Mouse (Mus musculus) limb, embryonic 14.5 days (tissue): ENCODE results near the gene Dpf1. TPM values are rescaled to one million over a fixed set of nuclear protein-coding genes. Genes with fewer than 3 reads are reported as not detected.

Experiments
- ATAC-seq: fragments of 200-750 bp; cut with Nextera tagmentation; 2 replicates; pipeline ENCODE4 v1.8.0; 2017; ENCODE audit warnings: low read depth, moderate number of reproducible peaks, moderate TSS enrichment; ENCODE audit not compliant: low FRiP score
- DNase-seq: peaks from one replicate; pipeline ENCODE4 v3.0.0-alpha.2; 2015; ENCODE audit warnings: low spot score
- H3K27ac ChIP-seq: fragments of 300-500 bp; sonication (generic); replicated peaks from 2 replicates; pipeline ENCODE4 v1.5.1; 2014; ENCODE audit warnings: low read depth, mild to moderate bottlenecking, low read length, moderate library complexity, mixed read lengths
- H3K27me3 ChIP-seq: fragments of 300-500 bp; sonication (generic); 2 replicates; pipeline ENCODE4 v1.6.1; 2014; ENCODE audit warnings: low read length, mixed read lengths; ENCODE audit not compliant: control insufficient read depth, insufficient read depth
- H3K36me3 ChIP-seq: fragments of 300-500 bp; sonication (generic); 2 replicates; pipeline ENCODE4 v1.6.1; 2014; ENCODE audit warnings: mild to moderate bottlenecking, low read length, moderate library complexity, mixed read lengths; ENCODE audit not compliant: control insufficient read depth, insufficient read depth
- H3K4me1 ChIP-seq: fragments of 300-500 bp; sonication (generic); 2 replicates; pipeline ENCODE4 v1.6.1; 2014; ENCODE audit warnings: antibody characterized with exemption, low read length, mixed read lengths; ENCODE audit not compliant: control insufficient read depth, insufficient read depth
- H3K4me2 ChIP-seq: fragments of 300-500 bp; sonication (generic); replicated peaks from 2 replicates; pipeline ENCODE4 v1.6.1; 2014; ENCODE audit warnings: low read depth, mild to moderate bottlenecking, low read length, moderate library complexity; ENCODE audit not compliant: severe bottlenecking
- H3K4me3 ChIP-seq: fragments of 300-500 bp; sonication (generic); replicated peaks from 2 replicates; pipeline ENCODE4 v1.5.1; 2014; ENCODE audit warnings: low read length
- H3K9ac ChIP-seq: fragments of 300-500 bp; sonication (generic); 2 replicates; pipeline ENCODE4 v1.6.1; 2014; ENCODE audit warnings: mild to moderate bottlenecking, low read depth, low read length, moderate library complexity; ENCODE audit not compliant: severe bottlenecking
- H3K9me3 ChIP-seq: fragments of 300-500 bp; sonication (generic); 2 replicates; pipeline ENCODE4 v1.6.1; 2016; ENCODE audit warnings: low read length; ENCODE audit not compliant: control insufficient read depth
- POLR2A ChIP-seq: fragments of 200-500 bp; IDR thresholded peaks from 2 replicates; pipeline ENCODE4 v1.8.0; 2012; ENCODE audit warnings: inconsistent platforms, mild to moderate bottlenecking, moderate library complexity, borderline replicate concordance; ENCODE audit not compliant: insufficient read depth, insufficient read length; ENCODE audit errors: extremely low read depth
- WGBS: fragments of 180-500 bp; shearing (Covaris S2); extraction: QIAGEN DNeasy Blood & Tissue Kit; methylation state at CpG from one replicate; pipeline ENCODE4 v1.1.7; 2014; 5-methylcytosine and 5-hydroxymethylcytosine counted together
- polyA plus RNA-seq, 2 experiments: library from polyadenylated mRNA; depleted of rRNA in 1 of 2; stranded (reverse) in 1 of 2; unstranded in 1 of 2; fragments of >200 nt; fragmentation: Nextera tagmentation in 1 of 2; extraction: Ambion mirVana in 1 of 2; gene quantifications; 2 replicates each; pipeline versions ENCODE4 v1.2.1 to v1.2.3; 2012 to 2014

Dpf1 gene
- polyA plus RNA-seq, 2 experiments = 10.7 to 13.2 TPM

GRCm38 (mm10) chr7:29296998-29297397 is 6.8 kb upstream of the Dpf1 start:
- WGBS = 10% methylated on average over 10 of the region's 10 CpGs
- no peak overlapping the region for H3K27ac ChIP-seq

DNA sequence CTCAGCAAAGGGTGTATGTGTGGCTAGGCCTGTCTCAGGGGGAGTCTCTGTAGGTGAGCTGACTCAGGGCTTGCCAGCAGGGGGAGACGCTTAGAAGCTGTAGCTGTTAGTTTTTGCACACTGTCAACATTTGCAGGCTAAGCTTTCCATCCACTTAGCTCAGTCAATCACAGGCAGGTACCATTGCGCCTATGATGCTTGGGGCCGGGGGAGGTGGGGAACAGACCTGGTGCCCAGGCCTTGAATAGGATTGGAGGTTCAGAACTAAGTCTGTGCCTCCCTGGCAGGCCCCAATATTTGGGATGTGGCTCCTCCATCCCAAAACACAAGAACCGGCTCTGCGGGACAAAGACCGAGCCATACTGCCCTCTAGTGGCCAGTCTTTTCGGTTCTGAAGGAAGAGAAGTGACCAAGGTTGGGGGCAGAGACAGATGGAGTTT is 2.6 kb upstream of the Dpf1 start:
- Histone ChIP-seq H3K4me2 (peak overlapping the region; percentile 35; the same call in 1 of the 2 replicates), H3K27ac (no peak overlapping the region), H3K9ac (no peak overlapping the region), H3K27me3 (peaks cover 7% of the 10 kb centered on the region; the same call in 1 of the 2 replicates), H3K36me3 (no peaks in the 10 kb centered on the region), H3K9me3 (no peaks in the 10 kb centered on the region), H3K4me1 (peaks cover 18% of the 10 kb centered on the region; the same call in 1 of the 2 replicates), H3K4me3 (no peak overlapping the region)
- ATAC-seq (0 out of 2 replicates have a peak, but pooled peaks have one; percentile 10), DNase-seq (peak; percentile 85)
- TF ChIP-seq POLR2A = no peak
- 2% methylated on average over 7 of the region's 7 CpGs for WGBS

More at GRCm38 (mm10) chr7:29296998-29297397, 6.8 kb upstream of the Dpf1 start:
- H3K27me3 ChIP-seq = no peaks in the 10 kb centered on the region
- no peak overlapping the region for H3K9ac ChIP-seq
- no peaks in the 10 kb centered on the region for H3K9me3 ChIP-seq
- no peak for TF ChIP-seq POLR2A
- H3K4me1 ChIP-seq = peaks cover 15% of the 10 kb centered on the region
- DNase-seq (peak; percentile 82), ATAC-seq (no peak)
- H3K4me3 ChIP-seq = no peak overlapping the region
- no peaks in the 10 kb centered on the region for H3K36me3 ChIP-seq
- H3K4me2 ChIP-seq = peak overlapping the region; percentile 29; the same call in 1 of the 2 replicates

DNA sequence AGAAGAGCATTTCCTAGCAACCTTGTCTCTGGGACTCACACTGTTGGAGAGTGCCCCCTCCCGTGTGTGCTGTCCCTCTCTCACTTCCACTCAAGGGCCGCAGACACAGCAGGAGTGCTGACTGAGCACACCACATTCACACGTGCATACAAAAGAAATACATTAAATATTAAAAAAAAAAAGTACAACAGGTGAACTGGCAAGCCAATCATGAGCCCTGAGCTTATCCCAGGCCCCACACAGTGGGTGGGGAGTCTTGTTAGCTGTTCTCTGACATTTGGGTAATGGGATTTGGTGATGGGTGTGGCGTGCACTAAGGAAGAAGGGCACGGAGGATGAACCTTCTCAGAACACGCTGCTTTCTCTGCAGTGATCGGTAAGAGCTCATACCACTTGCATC is 1.1 kb upstream of the Dpf1 start:
- 71% methylated on average over 7 of the region's 7 CpGs for WGBS
- Histone ChIP-seq H3K9ac (no peak overlapping the region), H3K4me1 (peaks cover 23% of the 10 kb centered on the region), H3K36me3 (no peaks in the 10 kb centered on the region), H3K4me3 (no peak overlapping the region), H3K4me2 (no peak overlapping the region), H3K27ac (no peak overlapping the region), H3K9me3 (no peaks in the 10 kb centered on the region), H3K27me3 (peaks cover 7% of the 10 kb centered on the region; the same call in 1 of the 2 replicates)
- no peak for TF ChIP-seq POLR2A
- no peak for DNase-seq
- ATAC-seq = no peak

DNA sequence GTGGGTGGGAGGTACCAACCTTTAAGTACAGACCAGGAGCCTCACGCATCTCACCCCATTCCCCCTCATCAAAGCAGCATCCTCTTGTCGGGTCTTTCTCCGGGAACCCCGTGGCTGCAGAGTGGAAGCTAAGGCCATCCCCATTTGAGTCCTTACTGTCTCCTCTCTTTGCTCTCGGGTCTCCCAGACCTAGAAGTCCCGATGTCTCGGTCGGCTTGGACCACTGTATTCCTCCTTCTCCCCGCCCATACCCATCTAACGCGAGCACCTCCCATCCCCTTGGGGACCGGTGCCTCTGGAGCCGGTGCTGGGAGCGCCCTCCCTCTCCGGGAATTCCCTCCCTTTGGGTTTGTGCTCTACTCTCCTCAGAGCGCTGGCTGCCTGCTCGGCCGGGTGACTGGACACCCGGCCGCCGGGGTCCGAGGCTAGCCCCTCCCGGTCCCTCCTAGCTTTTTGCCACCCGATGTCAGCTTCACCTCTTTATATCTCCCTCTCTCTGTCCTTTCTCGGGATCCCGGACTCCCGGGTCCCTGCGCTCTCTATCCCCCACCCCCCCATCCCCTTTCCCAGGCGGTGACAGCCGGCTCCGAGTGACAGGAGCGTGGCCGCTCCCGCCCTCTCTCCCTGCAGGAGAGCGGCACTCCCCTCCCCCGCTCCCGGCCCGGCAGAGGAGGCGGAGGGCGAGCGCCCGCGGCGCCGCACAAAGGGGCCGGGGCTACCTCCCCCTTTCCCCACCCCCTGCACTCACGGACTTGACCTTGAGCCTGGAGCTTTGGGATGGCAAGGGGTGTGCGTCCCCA is 912 bp downstream of the Dpf1 start:
- Histone ChIP-seq H3K4me3 (peak overlapping the region; percentile 53), H3K36me3 (no peaks in the 10 kb centered on the region), H3K9me3 (no peaks in the 10 kb centered on the region), H3K4me1 (peaks cover 39% of the 10 kb centered on the region), H3K27me3 (peaks cover 7% of the 10 kb centered on the region; the same call in 1 of the 2 replicates), H3K4me2 (peak overlapping the region; percentile 100), H3K27ac (no peak overlapping the region), H3K9ac (peak overlapping the region; percentile 52)
- ATAC-seq (no peak), DNase-seq (no peak)
- 1% methylated on average over 34 of the region's 48 CpGs for WGBS
- no peak for TF ChIP-seq POLR2A

DNA sequence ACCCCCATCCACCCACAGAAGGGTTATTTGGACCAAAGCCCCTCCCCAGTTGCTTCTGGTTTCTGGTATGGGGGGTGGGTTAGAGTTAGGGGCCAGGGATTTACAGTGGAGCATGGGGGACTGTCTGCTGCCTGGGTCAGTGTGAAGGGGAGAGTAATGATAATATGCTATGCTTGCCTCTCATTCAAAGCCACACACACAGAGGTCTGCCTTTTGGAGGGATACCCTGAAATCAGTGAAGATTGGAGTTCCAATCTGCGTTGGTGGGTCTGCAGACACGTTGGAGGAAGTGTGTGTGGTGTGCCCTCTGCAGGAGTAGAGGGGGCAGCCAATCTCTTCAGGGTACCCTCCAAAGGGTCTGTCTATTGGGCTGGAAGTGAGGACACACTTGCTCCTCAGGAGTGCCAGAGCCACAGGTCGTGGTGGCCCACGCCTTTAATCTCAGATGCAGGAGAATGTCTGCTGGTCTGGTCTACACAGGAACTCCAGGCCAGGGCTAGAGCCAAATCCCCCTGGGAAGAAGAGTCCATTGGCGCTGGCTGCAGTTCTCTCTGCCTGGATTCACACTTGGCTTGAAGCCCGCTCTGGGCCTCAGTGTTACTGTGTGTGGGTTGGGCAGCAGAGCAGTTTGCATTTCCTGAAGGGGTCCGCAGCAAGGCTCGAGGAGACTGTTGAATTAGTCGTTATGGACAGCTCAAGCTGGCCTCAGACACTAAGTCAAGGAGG is 1.7 kb downstream of the Dpf1 start:
- H3K4me2 ChIP-seq = peak overlapping the region; percentile 100
- WGBS = 32% methylated on average over 9 of the region's 9 CpGs
- DNase-seq = no peak

More for the DNA sequence above, 1.7 kb downstream of the Dpf1 start:
- Histone ChIP-seq H3K4me3 (peak overlapping the region; percentile 53), H3K27ac (no peak overlapping the region), H3K36me3 (no peaks in the 10 kb centered on the region), H3K4me1 (peaks cover 43% of the 10 kb centered on the region), H3K9ac (peak overlapping the region; percentile 52), H3K9me3 (no peaks in the 10 kb centered on the region), H3K27me3 (peaks cover 7% of the 10 kb centered on the region; the same call in 1 of the 2 replicates)
- ATAC-seq = no peak
- TF ChIP-seq POLR2A = no peak
